Mouse (Mus musculus) ES-Bruce4 (cell line): ENCODE data around the gene Psenen. TPM values are rescaled to one million over a fixed set of nuclear protein-coding genes. Genes with fewer than 3 reads are reported as not detected.

Experiments used
- H3K27ac ChIP-seq: 2 replicates; pipeline ENCODE4 v1.5.1; 2012; ENCODE audit warnings: low read length, inconsistent platforms; ENCODE audit not compliant: insufficient read depth
- H3K27me3 ChIP-seq: 2 replicates; pipeline ENCODE4 v1.6.1; 2012; ENCODE audit warnings: mild to moderate bottlenecking, low read length, inconsistent platforms; ENCODE audit not compliant: control insufficient read depth, poor library complexity, insufficient read depth, severe bottlenecking
- H3K36me3 ChIP-seq: 2 replicates; pipeline ENCODE4 v1.6.1; 2012; ENCODE audit warnings: inconsistent platforms, mild to moderate bottlenecking, low read length, moderate library complexity; ENCODE audit not compliant: control insufficient read depth, poor library complexity, insufficient read depth, severe bottlenecking
- H3K4me1 ChIP-seq: one replicate; pipeline ENCODE4 v1.8.1; 2011; ENCODE audit warnings: low read length; ENCODE audit not compliant: control insufficient read depth, insufficient read depth
- H3K4me3 ChIP-seq: 2 replicates; pipeline ENCODE4 v1.5.1; 2011; ENCODE audit warnings: low read depth, mild to moderate bottlenecking, low read length
- H3K9ac ChIP-seq: 2 replicates; pipeline ENCODE4 v1.6.1; 2012; ENCODE audit warnings: low read depth, mild to moderate bottlenecking, inconsistent platforms; ENCODE audit not compliant: poor library complexity, severe bottlenecking
- H3K9me3 ChIP-seq: replicated peaks from 2 replicates; pipeline ENCODE4 v1.6.1; 2012; ENCODE audit warnings: mild to moderate bottlenecking, low read length, inconsistent platforms; ENCODE audit not compliant: control insufficient read depth, poor library complexity, insufficient read depth, severe bottlenecking
- CTCF ChIP-seq: IDR thresholded peaks from one replicate; pipeline ENCODE4 v1.8.1; 2011; ENCODE audit warnings: low read depth, low read length
- EP300 ChIP-seq: IDR thresholded peaks from 2 replicates; pipeline ENCODE4 v1.6.1; 2011; ENCODE audit warnings: low read depth, low read length; ENCODE audit not compliant: insufficient read depth
- POLR2A ChIP-seq: IDR thresholded peaks from one replicate; pipeline ENCODE4 v1.8.1; 2011; ENCODE audit warnings: low read length; ENCODE audit not compliant: insufficient read depth
- polyA plus RNA-seq: library from polyadenylated mRNA; stranded (reverse); fragments of >200 nt; gene quantifications from 2 replicates; pipeline ENCODE4 v1.2.4, GENCODE M21; 2011; ENCODE audit warnings: low read depth; ENCODE audit not compliant: missing spikeins, insufficient read depth, insufficient read length

Psenen gene
- polyA plus RNA-seq, 1 experiment: 99.8 TPM

DNA sequence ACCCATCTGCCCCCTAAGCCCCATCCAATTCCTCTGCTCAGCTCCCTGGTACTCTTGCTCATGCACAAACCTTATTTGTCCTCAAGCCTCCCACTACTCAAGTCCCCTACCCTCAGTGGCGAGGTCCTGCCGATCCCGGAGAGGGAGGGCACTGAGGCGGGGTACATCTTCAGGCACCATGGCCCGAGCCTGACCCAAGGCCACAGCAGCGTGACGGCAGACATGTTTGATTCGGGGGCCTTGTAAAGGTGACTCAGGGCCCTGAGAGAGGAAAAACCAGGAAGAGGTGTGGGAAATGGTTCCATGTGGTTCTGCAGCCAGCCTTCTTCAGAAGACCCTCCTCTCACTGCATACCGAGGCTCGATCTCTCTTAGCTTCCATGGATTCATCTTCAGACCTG is 20.9 kb upstream of the Psenen start:
- Histone ChIP-seq H3K36me3 (peaks cover 57% of the 10 kb centered on the region), H3K9me3 (no peaks in the 10 kb centered on the region), H3K4me3 (no peak overlapping the region), H3K27me3 (no peaks in the 10 kb centered on the region), H3K9ac (no peak overlapping the region), H3K27ac (no peak overlapping the region), H3K4me1 (no peaks in the 10 kb centered on the region)
- TF ChIP-seq POLR2A (no peak), EP300 (no peak)

- H3K4me3 ChIP-seq: no peak overlapping the region
- H3K9me3 ChIP-seq: no peaks in the 10 kb centered on the region
- H3K36me3 ChIP-seq: peaks cover 82% of the 10 kb centered on the region
- no peak overlapping the region for H3K27ac ChIP-seq
- no peaks in the 10 kb centered on the region for H3K27me3 ChIP-seq
- TF ChIP-seq CTCF: no peak
- TF ChIP-seq EP300: no peak
- no peak for TF ChIP-seq POLR2A
- no peak overlapping the region for H3K9ac ChIP-seq
- H3K4me1 ChIP-seq: no peaks in the 10 kb centered on the region
Observed at GRCm38 (mm10) chr7:30581547-30581946, 18.1 kb upstream of the Psenen start.

DNA sequence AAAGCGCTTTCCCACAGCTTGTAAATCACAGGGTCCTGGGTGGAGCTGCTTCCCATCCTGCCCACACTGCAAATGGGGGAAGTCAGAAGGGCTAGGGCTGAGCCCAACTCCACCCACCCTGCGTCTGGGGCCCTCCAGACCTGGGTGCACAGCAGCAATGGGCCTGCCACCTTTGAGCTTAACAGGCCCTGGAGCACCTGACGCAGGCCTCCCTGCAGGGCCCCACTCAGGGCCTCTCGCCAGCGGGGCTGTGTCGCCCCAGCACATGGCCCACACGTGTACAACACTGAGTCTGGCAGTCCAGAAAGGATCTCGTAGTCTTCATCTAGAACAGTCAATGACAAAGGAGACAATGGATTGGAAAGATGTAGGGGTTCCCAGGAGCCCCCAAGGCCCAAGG is 16.5 kb upstream of the Psenen start:
- no peak overlapping the region for H3K27ac ChIP-seq
- no peak for TF ChIP-seq POLR2A
- H3K36me3 ChIP-seq: peaks cover 82% of the 10 kb centered on the region
- no peak overlapping the region for H3K9ac ChIP-seq
- H3K4me1 ChIP-seq: no peaks in the 10 kb centered on the region
- no peaks in the 10 kb centered on the region for H3K27me3 ChIP-seq
- H3K9me3 ChIP-seq: no peaks in the 10 kb centered on the region
- no peak overlapping the region for H3K4me3 ChIP-seq

DNA sequence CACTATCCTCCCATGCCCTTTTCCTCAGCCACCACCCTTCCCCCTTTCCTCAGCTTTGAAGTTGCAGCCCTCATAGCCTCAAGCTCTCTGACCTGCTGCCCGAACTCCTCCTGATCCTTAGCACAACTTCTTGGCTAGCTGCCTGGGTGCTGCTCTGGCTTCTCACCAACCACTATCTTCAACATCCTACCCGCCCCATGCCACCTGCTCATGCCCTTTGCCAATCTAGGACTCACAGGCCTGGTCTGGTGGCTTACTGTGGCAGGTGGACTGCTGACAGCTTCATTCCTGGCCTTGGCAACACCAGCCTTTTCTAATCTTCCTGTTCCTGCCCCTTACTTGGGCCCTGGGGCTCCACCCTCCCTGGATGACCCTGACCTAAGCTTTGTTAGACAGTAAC is 9.5 kb upstream of the Psenen start:
- Histone ChIP-seq H3K4me3 (no peak overlapping the region), H3K27me3 (no peaks in the 10 kb centered on the region), H3K9me3 (no peaks in the 10 kb centered on the region), H3K4me1 (no peaks in the 10 kb centered on the region), H3K36me3 (peaks cover 74% of the 10 kb centered on the region), H3K27ac (no peak overlapping the region), H3K9ac (no peak overlapping the region)
- TF ChIP-seq CTCF (no peak), EP300 (no peak), POLR2A (no peak)

GRCm38 (mm10) chr7:30572389-30572788 is 9.0 kb upstream of the Psenen start:
- TF ChIP-seq POLR2A (no peak), CTCF (no peak), EP300 (no peak)
- H3K36me3 ChIP-seq: peaks cover 69% of the 10 kb centered on the region
- no peak overlapping the region for H3K9ac ChIP-seq

DNA sequence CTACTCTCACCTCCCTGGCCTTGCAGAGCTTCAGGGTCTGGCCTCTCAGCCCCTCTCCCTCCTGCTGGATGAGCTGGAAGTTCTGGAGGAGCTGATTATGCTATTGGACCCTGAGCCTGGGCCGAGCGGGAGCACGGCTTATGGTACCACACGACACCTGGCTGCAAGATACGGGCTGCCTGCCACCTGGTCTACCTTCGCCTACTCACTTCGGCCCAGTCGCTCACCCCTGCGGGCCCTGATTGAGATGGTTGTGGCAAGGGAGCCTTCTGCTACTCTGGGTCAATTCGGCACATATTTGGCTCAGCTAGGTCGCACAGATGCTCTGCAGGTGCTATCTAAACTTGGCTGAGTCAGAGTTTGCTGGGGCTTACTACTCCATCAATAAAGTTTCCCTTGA is 4.1 kb upstream of the Psenen start:
- Histone ChIP-seq H3K27me3 (no peaks in the 10 kb centered on the region), H3K36me3 (peaks cover 21% of the 10 kb centered on the region), H3K27ac (no peak overlapping the region)

More at GRCm38 (mm10) chr7:30572389-30572788, 9.0 kb upstream of the Psenen start:
- H3K4me3 ChIP-seq: no peak overlapping the region
- H3K27ac ChIP-seq: no peak overlapping the region
- H3K27me3 ChIP-seq: no peaks in the 10 kb centered on the region
- H3K4me1 ChIP-seq: no peaks in the 10 kb centered on the region
- H3K9me3 ChIP-seq: no peaks in the 10 kb centered on the region

GRCm38 (mm10) chr7:30566033-30566432 is 2.6 kb upstream of the Psenen start:
- H3K4me1 ChIP-seq: no peaks in the 10 kb centered on the region
- no peak for TF ChIP-seq CTCF
- TF ChIP-seq EP300: no peak
- TF ChIP-seq POLR2A: no peak
- H3K9ac ChIP-seq: no peak overlapping the region
- no peaks in the 10 kb centered on the region for H3K9me3 ChIP-seq
- H3K27me3 ChIP-seq: no peaks in the 10 kb centered on the region
- no peak overlapping the region for H3K27ac ChIP-seq
- no peak overlapping the region for H3K4me3 ChIP-seq
- peaks cover 15% of the 10 kb centered on the region for H3K36me3 ChIP-seq

More for the DNA sequence above, 4.1 kb upstream of the Psenen start:
- TF ChIP-seq EP300: no peak
- TF ChIP-seq CTCF: no peak
- TF ChIP-seq POLR2A: no peak
- Histone ChIP-seq H3K9ac (no peak overlapping the region), H3K9me3 (no peaks in the 10 kb centered on the region), H3K4me1 (no peaks in the 10 kb centered on the region), H3K4me3 (no peak overlapping the region)
